Mouse (Mus musculus): ENCODE data around the gene Pkn1.

GRCm38 (mm10) chr8:83729009-83729807, 30.2 kb upstream of the Pkn1 start:
- TF ChIP-seq CTCF (IDR thresholded peaks at IDR 0.05; ENCODE audit: low read depth, low read length): no peak; the same call in 1 of the 2 replicates
- TF ChIP-seq POLR2A (IDR thresholded peaks at IDR 0.05; ENCODE audit: borderline replicate concordance, low read depth, low read length): no peak
